Mouse (Mus musculus) megakaryocyte, embryonic 14.5 days (primary cell): Measurements from ENCODE around the gene Slc26a8.

ENCODE experiments used
- FLI1 ChIP-seq: IDR thresholded peaks from 2 replicates; pipeline ENCODE4 v1.6.1; 2012; ENCODE audit warnings: low read length, inconsistent platforms, mixed read lengths
- GATA1 ChIP-seq: IDR thresholded peaks from 3 replicates; pipeline ENCODE4 v1.6.1; 2012; ENCODE audit warnings: mixed read lengths, low read length, inconsistent platforms, borderline replicate concordance

- TF ChIP-seq FLI1 = no peak
- no peak for TF ChIP-seq GATA1
These were observed 88.3 kb downstream of the Slc26a8 start for GRCm38 (mm10) chr17:28601557-28602250.
